Mouse (Mus musculus) adipocyte (in vitro differentiated cells): ENCODE measurements around the gene Gstp1.
"Not testable (repeated sequence)": the region's sequence is repeated elsewhere in the genome, so short reads cannot be mapped to it uniquely, and the experiment has no call there.

ENCODE experiments used
- DNase-seq: peaks from one replicate; pipeline ENCODE4 v3.0.0-alpha.2; 2016; ENCODE audit warnings: low spot score

Gstp1 gene

DNA sequence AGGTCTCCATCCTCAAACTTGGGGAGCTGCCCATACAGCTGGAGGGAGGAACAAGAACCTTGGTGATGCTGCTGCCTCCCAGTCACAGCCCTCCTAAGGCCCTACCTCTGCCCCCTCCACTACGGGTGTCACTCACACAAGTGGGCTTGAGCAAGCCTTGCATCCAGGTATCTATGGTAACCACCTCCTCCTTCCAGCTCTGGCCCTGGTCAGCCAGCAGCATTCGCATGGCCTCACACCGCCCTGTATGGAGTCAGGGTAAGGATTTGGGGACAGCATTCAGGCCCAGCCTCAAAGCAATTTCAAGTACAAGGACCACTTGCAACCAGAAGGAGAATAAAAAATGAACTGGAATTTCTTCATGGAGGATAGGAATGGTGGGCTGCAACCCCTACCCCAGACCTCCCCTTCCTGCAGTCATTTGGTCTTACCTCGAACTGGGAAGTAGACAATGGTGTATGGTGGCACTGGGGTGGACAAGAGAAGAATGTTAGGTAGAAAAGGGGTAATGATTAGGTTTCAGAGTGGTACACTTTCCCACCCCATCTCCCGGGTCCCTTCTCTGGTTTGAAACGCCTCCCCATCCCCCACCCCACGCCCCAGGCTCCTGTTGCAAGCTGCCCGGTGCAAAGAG, 514 bp downstream of the Gstp1 start:
- DNase-seq: not testable (repeated sequence)

DNA sequence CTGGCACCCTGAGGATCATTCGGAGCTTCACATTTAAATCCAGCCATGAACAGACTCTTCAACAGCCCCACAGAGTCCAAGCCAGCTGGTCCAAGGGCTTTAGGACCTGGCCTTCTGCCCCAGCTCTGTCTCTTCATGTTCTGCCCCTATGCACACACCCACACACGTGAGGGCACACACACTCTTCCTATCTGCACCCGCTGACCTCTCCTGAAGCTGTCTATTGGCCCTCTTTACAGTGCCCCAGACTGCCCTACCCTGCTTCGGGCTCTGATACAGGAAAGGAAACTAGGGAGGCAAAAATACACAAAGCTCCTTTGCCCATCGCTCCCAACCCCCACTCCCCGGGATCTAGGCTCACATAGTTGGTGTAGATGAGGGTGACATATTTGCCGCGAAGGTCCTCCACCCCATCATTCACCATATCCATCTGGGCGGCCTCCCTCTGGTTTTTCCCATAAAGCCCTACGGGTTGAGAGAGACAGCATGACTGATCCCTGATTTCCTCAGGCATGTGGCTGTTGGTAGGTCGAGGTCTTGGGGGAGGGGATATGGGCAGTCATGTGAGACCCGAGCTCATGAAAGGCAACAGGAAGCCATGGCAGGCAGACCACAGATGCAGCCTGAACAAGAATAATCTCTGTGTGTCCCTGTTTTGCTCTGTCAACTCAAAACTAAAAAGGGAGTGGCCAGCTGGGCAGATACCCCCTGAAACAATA, 1.3 kb downstream of the Gstp1 start:
- DNase-seq: no peak

- no peak for DNase-seq
Observed at GRCm38 (mm10) chr19:4033742-4034141, 4.0 kb downstream of the Gstp1 start.

DNA sequence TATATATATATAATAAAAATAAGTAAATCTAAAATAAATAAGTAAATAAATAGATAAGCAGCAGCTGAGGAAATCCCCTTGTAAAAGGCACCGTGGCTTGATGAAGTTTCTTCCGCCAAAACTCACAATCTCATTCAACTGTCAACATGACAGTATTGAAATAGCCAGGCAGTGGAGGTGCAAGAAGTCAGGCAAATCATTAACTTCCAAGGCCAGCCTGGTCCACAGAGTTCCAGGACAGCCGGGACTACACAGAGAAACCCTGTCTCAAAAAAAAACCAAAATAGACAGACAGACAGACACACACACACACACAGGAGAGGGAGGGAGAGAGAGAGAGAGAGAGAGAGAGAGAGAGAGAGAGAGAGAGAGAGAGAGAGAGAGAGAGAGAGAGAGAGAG, 4.5 kb downstream of the Gstp1 start:
- DNase-seq: no peak

DNA sequence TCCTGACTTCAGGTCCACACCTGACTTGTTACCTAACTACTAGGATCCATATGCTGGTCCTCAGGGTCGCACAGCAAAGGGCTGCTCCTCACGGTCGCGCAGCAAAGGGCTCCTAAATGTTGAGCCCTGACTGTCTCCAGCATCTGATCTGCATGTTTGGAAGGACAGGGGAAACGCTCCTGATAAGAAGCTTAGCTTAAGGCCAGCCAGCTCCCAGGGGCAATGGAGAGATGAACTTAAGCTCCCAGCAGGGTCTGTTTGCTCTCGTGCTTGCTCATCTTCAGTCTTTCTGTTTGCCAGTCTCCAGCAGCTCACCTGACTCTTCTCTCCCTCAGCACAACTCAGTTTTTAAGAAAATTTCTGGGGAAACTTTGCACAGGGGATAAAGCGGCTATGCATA, 5.1 kb downstream of the Gstp1 start:
- DNase-seq: no peak

- no peak for DNase-seq
Observed at GRCm38 (mm10) chr19:4027576-4027975, 10.2 kb downstream of the Gstp1 start.

GRCm38 (mm10) chr19:4023185-4023584, 14.6 kb downstream of the Gstp1 start:
- DNase-seq: no peak

- DNase-seq: peak; percentile 98
Observed at GRCm38 (mm10) chr19:4018743-4019583, 18.8 kb downstream of the Gstp1 start.

- no peak for DNase-seq
Observed at GRCm38 (mm10) chr19:4017921-4018587, 19.7 kb downstream of the Gstp1 start.

- DNase-seq: no peak
Observed at GRCm38 (mm10) chr19:4015635-4016034, 22.1 kb downstream of the Gstp1 start.

- no peak for DNase-seq
Observed at GRCm38 (mm10) chr19:4014802-4015201, 23.0 kb downstream of the Gstp1 start.

DNA sequence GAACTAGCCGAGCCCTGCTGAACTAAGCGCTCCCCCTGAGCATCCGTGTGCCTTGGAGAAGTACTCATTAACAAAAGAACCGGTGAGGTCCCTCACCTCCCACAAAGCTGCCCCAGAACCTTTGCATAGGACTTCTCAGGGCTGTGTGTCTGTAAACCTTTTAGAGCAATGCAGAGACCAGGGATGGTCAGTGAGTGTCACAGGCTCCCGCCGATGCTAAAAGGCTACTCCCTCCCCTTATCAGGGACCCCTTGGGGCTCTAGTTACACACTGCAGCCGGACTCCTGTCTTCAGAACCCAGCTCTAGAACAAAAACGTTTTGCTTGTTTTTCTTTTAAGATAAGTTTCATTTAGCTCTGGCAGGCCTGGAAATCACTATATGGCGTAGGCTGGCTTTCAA, 24.7 kb downstream of the Gstp1 start:
- no peak for DNase-seq

DNA sequence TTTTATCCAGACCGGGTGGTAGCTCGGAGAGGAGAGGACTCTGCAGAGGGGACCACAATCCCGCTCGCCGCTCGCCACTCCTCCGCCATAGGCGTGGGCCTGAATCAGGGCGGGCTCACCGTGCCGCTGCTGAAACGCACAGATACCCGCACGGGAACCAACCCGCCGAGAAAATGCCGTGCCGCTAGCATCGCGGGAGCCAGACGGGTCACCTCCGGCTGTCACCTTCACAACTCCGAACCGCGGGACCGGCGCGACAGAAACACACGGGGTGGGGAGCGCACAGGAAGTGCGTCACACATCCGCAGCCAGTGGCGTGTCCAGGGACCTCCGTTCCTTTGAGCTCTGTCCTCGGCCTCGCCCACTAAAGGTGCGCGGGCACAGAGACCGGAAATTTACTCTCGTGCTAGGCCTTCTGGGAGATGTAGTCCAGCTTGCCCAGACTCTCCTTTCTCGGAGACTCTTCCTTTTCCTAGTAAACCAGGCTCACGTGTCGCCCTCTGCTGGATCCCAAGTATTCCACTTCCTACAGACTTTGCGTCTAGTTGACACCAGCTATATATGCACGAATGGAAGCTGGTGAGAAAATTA, 25.3 kb downstream of the Gstp1 start, which contains the start of gene Ndufv1:
TSS of gene Ndufv1 (minus strand) at position 375 of the 591 bp plus-strand sequence.
- peak; percentile 100 for DNase-seq

DNA sequence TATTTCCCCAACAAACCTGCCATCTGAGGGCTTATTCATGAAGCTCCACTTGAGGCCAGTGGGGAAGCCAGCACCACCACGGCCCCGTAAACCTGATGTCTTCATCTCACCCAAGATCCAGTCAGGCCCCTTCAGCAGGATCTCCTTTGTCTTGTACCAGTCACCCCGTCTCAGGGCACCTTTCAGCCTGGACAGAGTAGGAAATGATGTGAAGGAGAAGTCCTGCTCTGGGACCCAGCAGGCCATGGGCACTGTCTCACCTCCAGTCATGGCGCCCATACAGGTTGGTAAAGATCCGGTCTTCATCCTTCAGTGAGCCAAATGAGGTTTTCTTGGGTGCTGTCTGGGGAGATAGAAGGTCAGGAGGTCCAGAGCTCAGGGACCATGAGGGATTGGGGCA, 26.7 kb downstream of the Gstp1 start:
- no peak for DNase-seq

- DNase-seq: no peak
Observed at GRCm38 (mm10) chr19:4005971-4006370, 31.8 kb downstream of the Gstp1 start.

DNA sequence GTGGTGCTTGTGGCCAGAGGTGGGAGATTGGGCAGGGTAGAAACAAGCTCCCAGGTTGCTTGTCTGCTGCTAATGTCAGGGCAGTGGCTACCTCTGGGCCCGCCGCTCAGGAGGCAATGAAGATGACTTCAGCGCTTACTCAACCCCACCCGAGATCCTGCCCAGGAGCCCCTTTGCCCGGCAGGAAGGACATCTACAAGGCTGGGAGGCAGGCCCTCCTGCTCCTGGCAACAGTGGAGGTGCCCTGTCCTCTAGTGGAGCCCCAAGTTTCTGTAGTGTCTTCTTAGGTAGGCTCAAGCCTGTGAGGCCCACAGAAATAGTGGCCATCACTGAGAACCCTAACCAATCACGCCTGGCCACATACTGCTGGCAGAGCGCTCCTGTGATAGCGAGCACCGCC, 32.7 kb downstream of the Gstp1 start:
- DNase-seq: no peak

DNA sequence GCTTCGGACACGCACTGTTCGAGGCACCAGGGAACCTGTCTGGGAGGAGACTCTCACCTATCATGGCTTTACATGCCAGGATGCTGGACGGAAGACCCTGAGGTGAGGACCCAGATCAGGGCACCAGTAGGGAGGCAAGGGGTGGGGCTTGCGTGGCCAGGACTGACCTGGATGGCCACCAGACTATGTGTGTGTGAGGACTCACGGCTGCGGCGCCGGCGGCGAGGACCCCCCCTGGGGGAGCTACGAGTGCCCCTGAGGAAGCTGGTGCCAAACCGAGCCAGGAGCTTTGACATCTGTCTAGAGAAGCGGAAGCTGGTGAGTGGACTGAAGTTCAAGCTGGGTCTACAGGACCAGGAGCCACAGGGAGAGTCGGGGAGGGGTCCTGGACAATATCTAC, 33.5 kb downstream of the Gstp1 start:
- no peak for DNase-seq

DNA sequence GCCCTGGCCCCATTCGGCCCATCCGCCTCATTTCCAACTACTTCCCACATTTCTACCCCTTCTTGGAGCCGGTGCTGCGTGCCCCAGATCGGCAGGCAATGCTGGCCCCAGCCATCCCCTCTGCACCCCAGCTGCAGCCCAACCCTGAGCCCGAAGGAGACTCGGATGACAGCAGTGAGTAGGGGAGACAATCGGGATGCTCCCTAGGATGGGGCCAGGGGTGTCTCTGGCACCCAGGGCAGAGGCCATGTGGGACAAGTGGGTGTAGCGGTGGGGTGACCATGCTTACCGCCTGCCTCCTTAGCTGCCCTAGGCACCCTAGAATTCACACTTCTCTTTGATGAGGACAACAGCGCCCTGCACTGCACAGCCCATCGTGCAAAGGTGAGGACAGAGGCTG, 34.1 kb downstream of the Gstp1 start:
- DNase-seq: no peak

DNA sequence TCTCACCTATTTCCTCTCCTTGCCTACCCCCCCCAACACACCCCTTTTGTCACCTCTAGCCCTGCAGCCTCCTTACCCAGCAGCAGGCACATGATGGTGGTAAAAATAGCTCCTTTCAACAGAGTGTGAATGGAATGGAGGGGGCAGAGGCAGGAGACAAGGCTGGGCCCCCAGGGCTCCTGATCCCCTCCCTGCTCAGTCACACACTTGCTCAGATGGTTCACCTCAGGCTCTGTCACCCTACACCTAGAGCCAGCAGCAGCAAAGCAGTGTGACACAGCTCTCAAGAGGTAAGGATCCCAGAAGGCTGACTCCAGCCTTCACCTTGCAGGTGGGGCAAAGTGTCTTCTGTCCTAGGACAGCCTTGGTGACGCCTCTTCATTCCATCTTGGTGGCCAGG, 34.7 kb downstream of the Gstp1 start, which contains the start of gene Doc2g:
TSS of gene Doc2g (plus strand) at position 202 of the 400 bp plus-strand sequence.
- DNase-seq: no peak

DNA sequence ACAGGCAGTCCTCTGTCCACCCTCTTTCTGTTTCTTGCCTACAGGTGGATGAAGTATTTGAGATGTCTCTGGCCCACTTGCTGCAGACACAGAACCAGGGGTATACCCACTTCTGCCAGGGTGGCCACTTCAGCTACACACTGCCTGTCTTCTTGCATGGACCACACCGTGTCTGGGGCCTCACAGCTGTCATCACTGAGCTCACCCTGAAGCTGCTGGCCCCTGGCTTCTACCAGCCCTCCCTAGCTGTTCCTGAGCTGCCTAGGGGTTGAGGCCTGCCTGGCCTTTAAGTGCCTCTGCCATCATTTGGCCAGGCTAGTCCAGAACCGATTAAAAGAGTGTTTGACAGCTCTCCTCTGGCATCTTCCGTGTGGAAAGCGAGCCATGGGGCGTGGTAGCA, 36.0 kb downstream of the Gstp1 start:
- peak; percentile 24 for DNase-seq

GRCm38 (mm10) chr19:4000949-4001525, 36.7 kb downstream of the Gstp1 start:
- peak; percentile 28 for DNase-seq
